Mouse (Mus musculus): Measurements from ENCODE around the gene Fbxo17.

GRCm38 (mm10) chr7:28769414-28769958 lies 52.9 kb downstream of the Fbxo17 start:
- TF ChIP-seq ZC3H11A (IDR thresholded peaks at IDR 0.05; ENCODE audit: borderline replicate concordance, low read depth, low read length) (no peak), HCFC1 (IDR thresholded peaks at IDR 0.05; ENCODE audit: borderline replicate concordance, insufficient read depth, low read length) (no peak), ZNF384 (IDR thresholded peaks at IDR 0.05; ENCODE audit: low read depth, low read length) (0 out of 2 replicates have a peak, but pooled peaks have one; percentile 10)

All from ES-E14 (cell line).